Mouse (Mus musculus): Measurements from ENCODE around the gene Prss56.

GRCm38 (mm10) chr1:87172316-87172715 lies 10.8 kb upstream of the Prss56 start:
- no peak for TF ChIP-seq POLR2A (IDR thresholded peaks at IDR 0.05; ENCODE audit: borderline replicate concordance, control insufficient read depth, low read depth, low read length)
- no peak for TF ChIP-seq CTCF (IDR thresholded peaks at IDR 0.05; ENCODE audit: control insufficient read depth, insufficient read depth, low read length)

Data from bone marrow, adult 2 months (tissue).